Mouse (Mus musculus) small intestine, adult 2 months (tissue): ENCODE data around the gene Emx1.

Source experiments
- CTCF ChIP-seq: fragments of 200-500 bp; IDR thresholded peaks from 2 replicates; pipeline ENCODE4 v1.5.1; 2012; ENCODE audit warnings: low read depth, mild to moderate bottlenecking, control low read depth, inconsistent platforms, low read length, moderate library complexity, mixed read lengths; ENCODE audit not compliant: insufficient replicate concordance, insufficient read length; ENCODE audit errors: extremely low read depth
- POLR2A ChIP-seq: fragments of 200-500 bp; IDR thresholded peaks from 2 replicates; pipeline ENCODE4 v1.6.1; 2012; ENCODE audit warnings: low read depth, mild to moderate bottlenecking, control low read depth, inconsistent platforms, low read length, moderate library complexity

GRCm38 (mm10) chr6:85224442-85224891 is 37.2 kb downstream of the Emx1 start:
- TF ChIP-seq CTCF (no peak), POLR2A (no peak)
